Mouse (Mus musculus) intestine, postnatal 0 days (tissue): ENCODE results near the gene Cenpx. TPM values are rescaled to one million over a fixed set of nuclear protein-coding genes. Genes with fewer than 3 reads are reported as not detected.

Experiments used
- ATAC-seq: fragments of 200-750 bp; cut with Nextera tagmentation; 2 replicates; pipeline ENCODE4 v1.8.0; 2017; ENCODE audit warnings: mild to moderate bottlenecking, moderate TSS enrichment, moderate library complexity
- H3K27ac ChIP-seq: fragments of 300-500 bp; sonication (generic); 2 replicates; pipeline ENCODE4 v1.5.1; 2014; ENCODE audit warnings: mild to moderate bottlenecking, low read depth, low read length, moderate library complexity
- H3K27me3 ChIP-seq: fragments of 300-500 bp; sonication (generic); replicated peaks from 2 replicates; pipeline ENCODE4 v1.6.1; 2014; ENCODE audit warnings: low read length, mixed read lengths; ENCODE audit not compliant: control insufficient read depth, insufficient read depth
- H3K36me3 ChIP-seq: fragments of 300-500 bp; sonication (generic); 2 replicates; pipeline ENCODE4 v1.6.1; 2014; ENCODE audit warnings: mild to moderate bottlenecking, moderate library complexity; ENCODE audit not compliant: control insufficient read depth, insufficient read depth
- H3K4me1 ChIP-seq: fragments of 300-500 bp; sonication (generic); replicated peaks from 2 replicates; pipeline ENCODE4 v1.6.1; 2014; ENCODE audit warnings: antibody characterized with exemption, low read length, mixed read lengths; ENCODE audit not compliant: control insufficient read depth, insufficient read depth
- H3K4me2 ChIP-seq: fragments of 300-500 bp; sonication (generic); replicated peaks from 2 replicates; pipeline ENCODE4 v1.6.1; 2014; ENCODE audit warnings: low read depth, mild to moderate bottlenecking, moderate library complexity
- H3K4me3 ChIP-seq: fragments of 300-500 bp; sonication (generic); 2 replicates; pipeline ENCODE4 v1.5.1; 2014; ENCODE audit warnings: low read depth, low read length
- H3K9ac ChIP-seq: fragments of 300-500 bp; sonication (generic); 2 replicates; pipeline ENCODE4 v1.6.1; 2014; ENCODE audit warnings: mild to moderate bottlenecking, low read depth, low read length
- H3K9me3 ChIP-seq: fragments of 300-500 bp; sonication (generic); 2 replicates; pipeline ENCODE4 v1.6.1; 2016; ENCODE audit warnings: mixed run types; ENCODE audit not compliant: control insufficient read depth
- CTCF ChIP-seq: sonication (generic); IDR thresholded peaks from 2 replicates; pipeline ENCODE4 v1.5.1; 2016; ENCODE audit warnings: low read depth, mild to moderate bottlenecking, control low read depth, antibody characterized with exemption, moderate library complexity
- WGBS: fragments of 180-500 bp; shearing (Covaris S2); extraction: QIAGEN DNeasy Blood & Tissue Kit; methylation state at CpG from one replicate; pipeline ENCODE4 v1.1.7; 2014; 5-methylcytosine and 5-hydroxymethylcytosine counted together
- polyA plus RNA-seq: library from polyadenylated mRNA; unstranded; fragments of >200 nt; fragmentation: Nextera tagmentation; extraction: Ambion mirVana; gene quantifications from 2 replicates; pipeline ENCODE4 v1.2.1, GENCODE M21; 2015

Cenpx gene
- polyA plus RNA-seq, 1 experiment from 2014 or later: 131 TPM

- no peaks in the 10 kb centered on the region for H3K9me3 ChIP-seq
- 17% methylated on average over 33 of the region's 36 CpGs for WGBS
- H3K36me3 ChIP-seq: peaks cover 8% of the 10 kb centered on the region; the same call in 1 of the 2 replicates
- peak; percentile 42 for ATAC-seq
- H3K4me1 ChIP-seq: 0 out of 2 replicates have a peak, but pooled peaks cover 11% of the 10 kb centered on the region
- TF ChIP-seq CTCF: 0 out of 2 replicates have a peak, but pooled peaks have one; percentile 4
- H3K27me3 ChIP-seq: no peaks in the 10 kb centered on the region
- peak overlapping the region; percentile 46; the same call in 1 of the 2 replicates for H3K27ac ChIP-seq
- peak overlapping the region; percentile 63 for H3K4me3 ChIP-seq
- peak overlapping the region; percentile 40; the same call in 1 of the 2 replicates for H3K9ac ChIP-seq
- peak overlapping the region; percentile 92 for H3K4me2 ChIP-seq
These were observed 13.0 kb upstream of the Cenpx start for GRCm38 (mm10) chr11:120726243-120727168.

GRCm38 (mm10) chr11:120723509-120723908 lies 10.0 kb upstream of the Cenpx start:
- Histone ChIP-seq H3K9ac (no peak overlapping the region), H3K4me2 (no peak overlapping the region), H3K4me3 (no peak overlapping the region), H3K9me3 (no peaks in the 10 kb centered on the region), H3K27me3 (no peaks in the 10 kb centered on the region), H3K27ac (no peak overlapping the region), H3K36me3 (peaks cover 18% of the 10 kb centered on the region), H3K4me1 (0 out of 2 replicates have a peak, but pooled peaks cover 17% of the 10 kb centered on the region)
- no peak for TF ChIP-seq CTCF
- 91% methylated on average over 7 of the region's 7 CpGs for WGBS
- ATAC-seq: no peak

- no peak overlapping the region for H3K4me3 ChIP-seq
- H3K27me3 ChIP-seq: no peaks in the 10 kb centered on the region
- ATAC-seq: no peak
- no peak overlapping the region for H3K9ac ChIP-seq
- TF ChIP-seq CTCF: no peak
- H3K4me1 ChIP-seq: 0 out of 2 replicates have a peak, but pooled peaks cover 17% of the 10 kb centered on the region
- WGBS: 87% methylated on average over 11 of the region's 11 CpGs
- no peak overlapping the region for H3K27ac ChIP-seq
- no peaks in the 10 kb centered on the region for H3K9me3 ChIP-seq
- peaks cover 24% of the 10 kb centered on the region for H3K36me3 ChIP-seq
- H3K4me2 ChIP-seq: no peak overlapping the region
These were observed 9.3 kb upstream of the Cenpx start for GRCm38 (mm10) chr11:120722761-120723382.

GRCm38 (mm10) chr11:120722067-120722630 lies 8.6 kb upstream of the Cenpx start:
- Histone ChIP-seq H3K36me3 (peaks cover 32% of the 10 kb centered on the region), H3K27ac (no peak overlapping the region), H3K9me3 (no peaks in the 10 kb centered on the region), H3K4me3 (peak overlapping the region; percentile 50), H3K27me3 (no peaks in the 10 kb centered on the region), H3K4me1 (0 out of 2 replicates have a peak, but pooled peaks cover 17% of the 10 kb centered on the region), H3K9ac (0 out of 2 replicates have a peak overlapping the region, but pooled peaks have one; percentile 66), H3K4me2 (peak overlapping the region; percentile 95)
- WGBS: 21% methylated on average over 21 of the region's 21 CpGs
- peak; percentile 4; the same call in 1 of the 2 replicates for ATAC-seq
- peak; percentile 42 for TF ChIP-seq CTCF

GRCm38 (mm10) chr11:120721124-120722066 lies 7.9 kb upstream of the Cenpx start, which contains the start of gene Rac3:
TSS of gene Rac3 (plus strand) at chr11:120721470.
- ATAC-seq: peak; percentile 56
- Histone ChIP-seq H3K9ac (peak within 1 kb of the TSS; percentile 66), H3K4me1 (0 out of 2 replicates have a peak, but pooled peaks cover 16% of the 10 kb centered on the region), H3K36me3 (peaks cover 37% of the 10 kb centered on the region), H3K4me2 (peak within 1 kb of the TSS; percentile 95), H3K9me3 (no peaks in the 10 kb centered on the region), H3K27ac (no peak within 1 kb of the TSS), H3K4me3 (peak within 1 kb of the TSS; percentile 50), H3K27me3 (no peaks in the 10 kb centered on the region)
- under 1% methylated on average over 86 of the region's 90 CpGs for WGBS
- no peak for TF ChIP-seq CTCF
